Mouse (Mus musculus): ENCODE measurements at regions not wholly inside any gene's neighbourhood (a gene's known extent, or its start where the extent isn't known, plus 50 kb on each side); places are given as distances from the start of the nearest gene placed in this dataset.
"Not testable (repeated sequence)": the region's sequence is repeated elsewhere in the genome, so short reads cannot be mapped to it uniquely, and the experiment has no call there.

DNA sequence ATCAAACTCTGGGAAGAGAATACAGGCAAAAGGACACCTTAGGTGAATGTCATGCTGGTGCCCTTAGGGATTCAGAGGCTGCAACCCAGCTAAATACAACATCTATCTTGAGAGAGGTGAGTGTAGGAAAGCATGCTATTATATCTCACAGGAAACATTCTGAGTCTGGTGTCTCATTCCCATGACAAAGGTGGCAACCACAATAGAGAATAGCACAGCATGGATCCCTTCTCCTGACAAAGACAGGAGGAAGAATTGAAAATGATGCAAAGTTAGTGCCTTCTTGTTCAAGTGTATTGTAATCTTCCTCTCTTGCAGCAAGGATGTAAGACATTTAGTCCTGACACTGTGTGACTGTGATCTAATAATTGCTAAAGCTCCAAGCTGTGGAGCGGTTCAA, 532.8 kb downstream of the Tfec start:
- WGBS: 63% methylated on average over 1 of the region's 1 CpGs
- Histone ChIP-seq H3K27me3 (no peaks in the 10 kb centered on the region), H3K4me3 (no peak overlapping the region), H3K9ac (no peak overlapping the region), H3K9me3 (no peaks in the 10 kb centered on the region), H3K4me1 (replicated peaks) (no peaks in the 10 kb centered on the region), H3K4me2 (no peak overlapping the region), H3K27ac (no peak overlapping the region), H3K36me3 (no peaks in the 10 kb centered on the region)
- no peak for ATAC-seq (ENCODE audit: low FRiP score)

DNA sequence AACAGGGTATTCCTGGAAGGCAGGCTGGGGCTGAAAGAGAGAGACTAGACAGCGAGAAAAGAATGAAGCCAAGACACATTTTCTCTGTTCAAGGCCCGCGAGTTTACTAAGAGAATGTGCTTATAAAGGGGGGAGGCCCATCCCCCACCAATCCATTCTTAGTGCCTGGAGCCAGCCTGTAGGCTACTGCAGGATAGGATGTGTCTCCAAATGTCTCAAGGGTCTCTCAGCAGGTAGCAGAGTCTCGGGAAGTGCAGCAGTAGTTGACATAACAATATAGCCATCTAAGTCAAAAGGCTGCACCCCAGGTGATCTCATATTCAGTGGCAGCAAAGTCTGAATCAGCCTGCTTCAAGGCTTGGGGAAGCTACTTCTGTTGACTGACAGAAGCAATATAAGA, 536.2 kb downstream of the Tfec start:
- Histone ChIP-seq H3K27ac (no peak overlapping the region), H3K9ac (no peak overlapping the region), H3K4me3 (no peak overlapping the region), H3K27me3 (no peaks in the 10 kb centered on the region), H3K4me1 (replicated peaks) (no peaks in the 10 kb centered on the region), H3K9me3 (no peaks in the 10 kb centered on the region), H3K36me3 (no peaks in the 10 kb centered on the region), H3K4me2 (no peak overlapping the region)
- ATAC-seq (ENCODE audit: low FRiP score): no peak
- 54% methylated on average over 4 of the region's 4 CpGs for WGBS

DNA sequence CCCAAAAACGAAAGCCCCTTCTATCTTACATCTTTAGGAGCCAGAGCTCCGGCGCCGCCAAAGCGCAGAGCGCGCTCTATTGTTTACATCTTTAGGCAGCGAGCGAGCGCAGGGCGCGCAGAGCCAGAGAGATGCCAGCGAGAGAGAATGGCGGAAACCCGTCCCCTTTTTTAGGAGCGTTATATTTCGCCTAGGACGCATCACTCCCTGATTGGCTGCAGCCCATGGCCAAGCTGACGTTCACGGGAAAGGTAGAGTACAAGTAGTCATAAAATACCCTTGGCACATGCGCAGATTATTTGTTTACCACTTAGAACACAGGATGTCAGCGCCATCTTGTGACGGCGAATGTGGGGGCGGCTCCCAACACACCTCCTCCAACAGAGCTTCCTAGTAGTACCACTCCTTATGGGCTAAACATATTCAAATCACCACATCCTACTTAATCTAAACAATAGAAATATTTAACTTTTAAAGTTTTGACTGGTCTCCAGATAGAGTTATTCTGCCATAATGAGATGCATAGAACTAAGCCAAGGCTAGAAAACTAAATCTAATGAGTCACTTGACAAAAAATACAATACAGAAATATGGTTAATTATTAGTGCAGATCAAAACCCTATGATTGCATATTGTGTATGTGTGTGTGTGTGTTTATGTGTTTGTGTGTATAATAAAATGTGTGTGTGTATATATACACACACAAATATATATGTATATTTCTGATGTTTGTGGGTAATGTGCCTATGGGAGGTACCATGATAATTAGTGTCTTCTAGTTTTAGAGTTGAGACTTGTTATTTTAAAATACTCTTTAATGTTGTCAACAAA, 538.1 kb downstream of the Tfec start:
- 0 out of 2 replicates have a peak overlapping the region, but pooled peaks have one; percentile 26 for H3K4me3 ChIP-seq
- ATAC-seq (ENCODE audit: low FRiP score): peak; percentile 92
- not testable (repeated sequence) for H3K36me3 ChIP-seq; H3K9me3 ChIP-seq; H3K27me3 ChIP-seq; H3K4me1 ChIP-seq (replicated peaks); H3K9ac ChIP-seq; H3K4me2 ChIP-seq; H3K27ac ChIP-seq
- 44% methylated on average over 25 of the region's 25 CpGs for WGBS

- peak overlapping the region; percentile 40 for H3K4me2 ChIP-seq
- ATAC-seq (ENCODE audit: low FRiP score): no peak
- no peaks in the 10 kb centered on the region for H3K36me3 ChIP-seq
- H3K27ac ChIP-seq: no peak overlapping the region
- WGBS: 66% methylated on average over 7 of the region's 7 CpGs
- peak overlapping the region; percentile 26 for H3K4me3 ChIP-seq
- no peak overlapping the region for H3K9ac ChIP-seq
- no peaks in the 10 kb centered on the region for H3K27me3 ChIP-seq
- H3K4me1 ChIP-seq (replicated peaks): no peaks in the 10 kb centered on the region
- H3K9me3 ChIP-seq: no peaks in the 10 kb centered on the region
Observed at GRCm38 (mm10) chr6:16359464-16359863, 538.8 kb downstream of the Tfec start.

DNA sequence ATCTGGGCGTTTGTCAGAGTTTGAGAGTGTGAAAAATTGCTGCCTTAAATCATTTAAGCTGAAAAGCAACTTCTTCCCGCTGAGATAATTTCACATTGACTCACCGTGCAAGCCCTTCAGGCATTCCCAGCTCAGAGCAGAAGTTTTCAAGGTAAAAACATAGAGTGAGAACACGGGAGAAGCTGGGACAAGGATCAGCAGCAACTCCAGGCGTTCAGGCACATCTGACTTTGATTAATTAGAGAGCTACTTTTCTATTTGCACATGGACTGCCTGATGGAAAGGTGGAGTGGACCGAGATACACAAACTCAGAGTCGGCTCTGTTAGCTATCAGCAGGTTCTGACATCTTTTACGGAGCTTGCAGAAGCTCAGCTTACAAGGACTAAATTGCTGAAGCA, 564.6 kb downstream of the Tfec start:
- no peaks in the 10 kb centered on the region for H3K9me3 ChIP-seq
- ATAC-seq (ENCODE audit: low FRiP score): no peak
- WGBS: 41% methylated on average over 8 of the region's 8 CpGs
- H3K4me3 ChIP-seq: no peak overlapping the region
- no peak overlapping the region for H3K27ac ChIP-seq
- peaks cover 2% of the 10 kb centered on the region; the same call in 1 of the 2 replicates for H3K4me1 ChIP-seq (replicated peaks)
- no peak overlapping the region for H3K4me2 ChIP-seq
- H3K27me3 ChIP-seq: no peaks in the 10 kb centered on the region
- no peak overlapping the region for H3K9ac ChIP-seq
- H3K36me3 ChIP-seq: no peaks in the 10 kb centered on the region

- H3K27me3 ChIP-seq: no peaks in the 10 kb centered on the region
- H3K27ac ChIP-seq: no peak overlapping the region
- ATAC-seq (ENCODE audit: low FRiP score): no peak
- 87% methylated on average over 15 of the region's 15 CpGs for WGBS
- no peak overlapping the region for H3K4me2 ChIP-seq
- no peaks in the 10 kb centered on the region for H3K9me3 ChIP-seq
- H3K4me1 ChIP-seq (replicated peaks): peaks cover 23% of the 10 kb centered on the region
- H3K36me3 ChIP-seq: no peaks in the 10 kb centered on the region
- H3K9ac ChIP-seq: no peak overlapping the region
- H3K4me3 ChIP-seq: no peak overlapping the region
Observed at GRCm38 (mm10) chr6:16314305-16315010, 583.8 kb downstream of the Tfec start.

- WGBS: 17% methylated on average over 1 of the region's 1 CpGs
- no peaks in the 10 kb centered on the region for H3K27me3 ChIP-seq
- ATAC-seq (ENCODE audit: low FRiP score): no peak
- H3K9ac ChIP-seq: no peak overlapping the region
- peaks cover 20% of the 10 kb centered on the region for H3K4me1 ChIP-seq (replicated peaks)
- H3K4me3 ChIP-seq: no peak overlapping the region
- no peak overlapping the region for H3K4me2 ChIP-seq
- H3K36me3 ChIP-seq: no peaks in the 10 kb centered on the region
- no peaks in the 10 kb centered on the region for H3K9me3 ChIP-seq
- H3K27ac ChIP-seq: no peak overlapping the region
Observed at GRCm38 (mm10) chr6:16312915-16313314, 585.3 kb downstream of the Tfec start.

DNA sequence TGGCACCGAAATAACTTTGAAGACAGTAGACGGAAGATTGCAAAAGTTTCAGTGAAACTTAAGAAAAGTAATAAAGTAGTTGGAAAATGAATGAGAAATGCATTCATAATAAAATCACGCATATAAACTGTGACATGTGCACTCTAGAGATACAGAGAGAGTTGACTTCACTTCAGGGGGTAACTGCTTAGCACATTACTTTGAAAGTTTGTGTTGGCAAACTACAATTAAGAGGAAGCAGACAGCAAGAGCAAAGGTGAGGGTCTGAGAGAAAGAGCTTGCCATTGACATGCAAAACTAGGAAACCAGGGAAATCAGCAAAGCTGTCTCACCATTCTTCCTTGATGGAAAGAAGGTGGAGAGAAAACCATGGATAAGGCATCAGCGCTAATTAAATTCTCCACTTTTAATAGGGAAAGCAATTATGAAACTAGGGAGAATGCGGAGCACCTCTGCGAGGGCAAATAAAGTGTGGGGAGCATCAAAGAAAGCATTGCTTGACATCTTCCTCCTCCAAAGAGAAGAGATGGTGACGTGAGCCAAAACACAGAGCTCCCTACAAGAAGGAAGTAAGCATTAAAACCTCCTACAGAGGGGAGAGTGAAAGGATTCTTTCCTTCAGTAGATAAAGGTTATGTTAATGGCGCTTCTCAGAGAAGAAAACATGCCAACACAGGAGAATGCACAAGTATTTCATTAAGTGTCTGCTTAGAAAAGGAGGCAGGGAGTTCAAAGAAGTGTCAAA, 563.0 kb downstream of the Mdfic start:
- H3K27me3 ChIP-seq: no peaks in the 10 kb centered on the region
- H3K36me3 ChIP-seq: no peaks in the 10 kb centered on the region
- no peak overlapping the region for H3K4me3 ChIP-seq
- no peak overlapping the region for H3K27ac ChIP-seq
- no peaks in the 10 kb centered on the region for H3K9me3 ChIP-seq
- no peak overlapping the region for H3K4me2 ChIP-seq
- H3K4me1 ChIP-seq (replicated peaks): no peaks in the 10 kb centered on the region
- WGBS: 40% methylated on average over 8 of the region's 8 CpGs
- no peak overlapping the region for H3K9ac ChIP-seq
- no peak for ATAC-seq (ENCODE audit: low FRiP score)

DNA sequence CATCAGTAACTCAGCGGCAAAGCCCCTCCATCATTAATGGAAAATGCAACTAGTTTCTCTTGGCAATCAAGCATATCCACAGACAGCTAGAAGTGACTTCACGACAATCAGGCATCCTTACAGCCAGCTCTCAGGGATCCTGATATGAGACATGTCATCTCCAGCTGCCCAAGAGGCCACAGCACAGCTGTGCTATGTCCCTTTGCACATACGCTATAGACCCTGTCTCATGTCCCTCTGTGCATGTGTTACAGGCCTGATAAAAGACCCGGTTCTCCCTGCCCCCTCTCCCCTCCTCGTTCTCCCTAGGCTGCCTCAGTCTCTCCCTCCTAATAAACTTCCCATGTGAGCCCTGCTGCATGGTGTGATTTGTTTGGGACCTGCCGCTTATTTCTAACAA, 561.5 kb downstream of the Mdfic start:
- Histone ChIP-seq H3K36me3 (no peaks in the 10 kb centered on the region), H3K4me2 (no peak overlapping the region), H3K4me3 (no peak overlapping the region), H3K9ac (no peak overlapping the region), H3K4me1 (replicated peaks) (no peaks in the 10 kb centered on the region), H3K9me3 (no peaks in the 10 kb centered on the region), H3K27me3 (no peaks in the 10 kb centered on the region), H3K27ac (no peak overlapping the region)
- WGBS: 93% methylated on average over 6 of the region's 6 CpGs
- no peak for ATAC-seq (ENCODE audit: low FRiP score)
